Mouse (Mus musculus) megakaryocyte, embryonic 14.5 days (primary cell): ENCODE measurements around the gene Apoc2.

Source experiments
- FLI1 ChIP-seq: IDR thresholded peaks from 2 replicates; pipeline ENCODE4 v1.6.1; 2012; ENCODE audit warnings: low read length, inconsistent platforms, mixed read lengths
- GATA1 ChIP-seq: IDR thresholded peaks from 3 replicates; pipeline ENCODE4 v1.6.1; 2012; ENCODE audit warnings: mixed read lengths, low read length, inconsistent platforms, borderline replicate concordance

DNA sequence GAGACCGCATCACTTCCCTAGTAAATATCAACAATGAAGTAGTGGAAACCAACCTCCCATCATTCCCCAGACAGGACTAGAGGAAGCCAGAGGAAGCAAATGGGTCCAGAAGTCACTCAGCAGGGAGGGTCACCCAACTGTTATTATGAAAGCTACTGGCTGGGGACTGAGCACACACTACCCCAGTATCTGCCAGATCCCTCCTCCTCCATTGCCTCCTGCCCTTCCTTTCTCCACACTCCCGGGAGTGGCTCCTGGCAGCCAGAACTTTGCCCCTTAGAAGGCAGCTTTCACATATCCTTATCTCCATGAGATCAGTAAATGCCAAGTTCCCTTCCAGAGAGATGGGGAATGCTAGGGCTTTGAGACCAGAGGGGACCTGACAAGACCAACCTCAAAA, 54.3 kb downstream of the Apoc2 start:
- TF ChIP-seq GATA1 = no peak
- no peak for TF ChIP-seq FLI1
